Mouse (Mus musculus) forebrain, embryonic 16.5 days (tissue): Measurements from ENCODE around the gene Gm648. TPM values are rescaled to one million over a fixed set of nuclear protein-coding genes. Genes with fewer than 3 reads are reported as not detected.
A peak's percentile ranks its signal among the peaks of the same experiment; 100 is the strongest.
"Not testable (repeated sequence)": the region's sequence is repeated elsewhere in the genome, so short reads cannot be mapped to it uniquely, and the experiment has no call there.

Experiments used
- ATAC-seq: fragments of 200-750 bp; cut with Nextera tagmentation; 2 replicates; pipeline ENCODE4 v1.8.0; 2017; ENCODE audit warnings: mild to moderate bottlenecking, moderate library complexity
- H3K27ac ChIP-seq: fragments of 300-500 bp; sonication (generic); 2 replicates; pipeline ENCODE4 v1.5.1; 2014; ENCODE audit warnings: low read length, control low read depth
- H3K27me3 ChIP-seq: fragments of 300-500 bp; sonication (generic); replicated peaks from 2 replicates; pipeline ENCODE4 v1.6.1; 2014; ENCODE audit warnings: low read length; ENCODE audit not compliant: control insufficient read depth, insufficient read depth
- H3K36me3 ChIP-seq: fragments of 300-500 bp; sonication (generic); 2 replicates; pipeline ENCODE4 v1.6.1; 2014; ENCODE audit not compliant: control insufficient read depth, insufficient read depth
- H3K4me1 ChIP-seq: fragments of 300-500 bp; sonication (generic); replicated peaks from 2 replicates; pipeline ENCODE4 v1.6.1; 2014; ENCODE audit warnings: low read length; ENCODE audit not compliant: control insufficient read depth, insufficient read depth
- H3K4me2 ChIP-seq: fragments of 300-500 bp; sonication (generic); 2 replicates; pipeline ENCODE4 v1.6.1; 2014; ENCODE audit warnings: mild to moderate bottlenecking, low read length, control low read depth
- H3K4me3 ChIP-seq: fragments of 300-500 bp; sonication (generic); replicated peaks from 2 replicates; pipeline ENCODE4 v1.5.1; 2014; ENCODE audit warnings: mild to moderate bottlenecking, low read length, control low read depth
- H3K9ac ChIP-seq: fragments of 300-500 bp; sonication (generic); replicated peaks from 2 replicates; pipeline ENCODE4 v1.6.1; 2014; ENCODE audit warnings: low read depth, low read length, control low read depth
- H3K9me3 ChIP-seq: fragments of 300-500 bp; sonication (generic); 2 replicates; pipeline ENCODE4 v1.6.1; 2016; ENCODE audit warnings: low read length; ENCODE audit not compliant: control insufficient read depth
- WGBS: fragments of 180-500 bp; shearing (Covaris S2); extraction: QIAGEN DNeasy Blood & Tissue Kit; methylation state at CpG from one replicate; pipeline ENCODE4 v1.1.7; 2014; 5-methylcytosine and 5-hydroxymethylcytosine counted together
- polyA plus RNA-seq: library from polyadenylated mRNA; unstranded; fragments of >200 nt; fragmentation: Nextera tagmentation; extraction: Ambion mirVana; gene quantifications from 2 replicates; pipeline ENCODE4 v1.2.1, GENCODE M21; 2015

Gene Gm648
- polyA plus RNA-seq, result 0.24 TPM in 1 of 2 replicates, not detected in the other

DNA sequence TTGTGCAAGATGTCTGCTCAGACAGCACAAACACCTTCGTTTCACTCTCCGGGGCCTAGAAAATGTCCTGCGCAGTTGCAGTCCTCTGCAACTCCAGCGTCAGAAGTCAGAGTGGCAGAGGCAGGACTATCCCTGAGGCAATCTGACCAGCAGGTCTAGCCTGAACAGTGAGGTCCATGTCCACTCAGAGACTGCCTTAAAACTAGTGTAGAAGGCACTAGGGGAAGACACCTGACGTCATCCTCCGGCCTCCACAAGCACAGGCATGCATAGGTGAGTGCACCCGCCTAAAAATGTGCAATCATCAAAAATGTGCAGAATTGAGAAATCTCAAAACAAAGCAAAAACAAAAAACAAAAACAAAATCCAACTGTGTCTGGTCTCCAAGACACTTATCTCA, at the start of gene Gm648:
Gene Gm648, minus strand, starts transcription at position 101 of the 400 bp plus-strand sequence.
- WGBS, result 87% methylated on average over 7 of the region's 7 CpGs
- ATAC-seq, result no peak
- Histone ChIP-seq H3K4me1 (no peaks in the 10 kb centered on the region), H3K27me3 (no peaks in the 10 kb centered on the region), H3K27ac (no peak within 1 kb of the TSS), H3K4me2 (no peak within 1 kb of the TSS), H3K4me3 (no peak within 1 kb of the TSS), H3K9ac (no peak within 1 kb of the TSS), H3K36me3 (no peaks in the 10 kb centered on the region), H3K9me3 (no peaks in the 10 kb centered on the region)

DNA sequence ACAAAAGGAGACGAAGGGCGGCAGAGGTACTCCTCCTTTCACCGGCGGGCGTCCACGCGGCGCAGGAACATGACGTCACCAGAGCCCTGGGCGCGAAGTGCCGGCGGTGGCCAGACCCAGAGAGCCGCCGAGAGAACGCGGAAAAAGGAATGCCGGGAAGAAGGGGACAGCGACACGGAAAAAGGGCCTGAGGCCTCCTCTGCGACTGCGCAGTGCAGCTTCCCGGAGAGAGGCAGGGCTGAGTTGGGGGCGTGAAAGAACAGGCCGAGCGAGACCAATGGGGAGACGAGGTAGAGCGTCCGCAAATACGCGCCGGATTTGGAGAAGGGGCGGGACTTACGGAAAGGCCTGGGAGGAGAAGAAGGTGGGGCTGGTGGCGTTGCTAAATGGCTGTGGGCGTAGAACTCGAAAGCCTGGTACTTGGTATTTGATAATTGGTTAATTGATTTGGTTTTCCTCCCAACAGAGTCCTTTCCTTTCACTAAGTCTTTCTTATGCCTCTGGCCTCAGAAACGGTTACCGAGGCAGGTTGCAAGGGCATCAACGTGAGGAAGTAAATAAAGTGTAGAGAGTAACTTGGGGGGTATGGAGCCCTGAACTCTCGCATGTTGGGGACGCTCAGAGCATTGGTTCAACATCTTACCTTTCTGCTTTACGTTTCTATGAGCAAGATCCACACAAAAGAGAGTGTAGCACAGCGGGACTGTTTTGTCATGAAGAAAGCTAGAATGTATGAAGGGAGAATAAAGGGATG, 48.7 kb upstream of the Gm648 start, which contains the start of gene Mmgt1:
Gene Mmgt1, minus strand, starts transcription at position 183 of the 754 bp plus-strand sequence.
- H3K4me2 ChIP-seq, result peak within 1 kb of the TSS; percentile 55
- WGBS, result 20% methylated on average over 44 of the region's 44 CpGs
- no peaks in the 10 kb centered on the region for H3K9me3 ChIP-seq
- peak within 1 kb of the TSS; percentile 78 for H3K27ac ChIP-seq
- peak; percentile 99 for ATAC-seq
- peak within 1 kb of the TSS; percentile 74 for H3K9ac ChIP-seq
- no peaks in the 10 kb centered on the region; the same call in 1 of the 2 replicates for H3K36me3 ChIP-seq
- no peaks in the 10 kb centered on the region for H3K27me3 ChIP-seq
- peak within 1 kb of the TSS; percentile 73 for H3K4me3 ChIP-seq
- peaks cover 5% of the 10 kb centered on the region for H3K4me1 ChIP-seq

DNA sequence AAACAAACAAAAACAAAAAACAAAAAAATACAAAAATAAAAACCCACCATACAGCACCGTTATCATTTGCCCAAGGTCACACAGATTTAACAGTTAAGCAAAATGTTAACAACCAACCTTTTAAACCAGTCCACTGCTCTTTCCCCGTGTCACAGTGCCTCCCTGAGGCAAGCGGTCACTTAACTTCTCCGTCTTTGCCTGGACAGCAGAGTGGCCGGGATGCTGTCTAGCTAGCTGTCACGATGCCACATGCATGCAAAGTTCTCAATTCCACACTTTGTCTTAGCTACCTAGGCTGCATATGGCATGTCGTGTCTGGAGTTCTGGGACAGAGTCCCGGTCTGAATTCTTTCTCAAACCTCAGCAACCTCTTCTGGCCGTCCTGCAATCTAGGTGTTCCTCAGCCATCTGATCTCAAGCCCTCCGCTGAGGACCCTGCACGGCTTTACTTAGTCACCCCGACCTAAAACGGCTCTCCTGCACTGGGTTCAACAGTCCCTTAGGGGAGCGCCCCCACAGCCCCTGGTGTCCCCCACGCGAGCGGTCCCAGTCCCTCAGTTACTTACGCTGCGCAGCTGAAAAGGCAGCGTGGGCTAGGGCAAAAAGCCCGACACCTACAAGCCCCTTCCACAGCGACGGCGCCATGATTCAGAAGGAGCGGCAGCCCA, 47.9 kb upstream of the Gm648 start:
- Histone ChIP-seq H3K9me3 (no peaks in the 10 kb centered on the region), H3K27me3 (no peaks in the 10 kb centered on the region), H3K36me3 (no peaks in the 10 kb centered on the region; the same call in 1 of the 2 replicates), H3K4me1 (peaks cover 5% of the 10 kb centered on the region), H3K27ac (peak overlapping the region; percentile 78), H3K9ac (peak overlapping the region; percentile 74), H3K4me3 (peak overlapping the region; percentile 73), H3K4me2 (peak overlapping the region; percentile 50)
- whole genome bisulfite sequencing, result 16% methylated on average over 25 of the region's 25 CpGs
- ATAC-seq, result peak; percentile 71

DNA sequence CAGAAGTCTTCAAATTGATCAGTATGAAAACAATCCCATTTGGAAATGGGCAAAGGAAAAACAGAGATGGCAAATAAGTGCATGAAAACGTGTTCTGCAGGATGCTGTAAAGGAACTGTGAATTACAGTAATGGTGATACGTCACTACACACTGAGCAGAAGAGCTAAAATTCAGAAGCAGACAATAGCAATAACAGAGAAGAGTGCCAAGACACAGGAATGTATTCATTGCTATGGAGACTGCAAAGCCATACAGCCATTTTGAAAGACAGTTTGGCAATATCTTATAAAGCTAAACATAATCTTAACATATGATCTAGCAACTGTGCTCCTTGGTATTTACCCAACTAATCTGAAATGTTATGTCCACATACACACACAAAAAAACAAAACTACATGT, 28.8 kb upstream of the Gm648 start:
- no peaks in the 10 kb centered on the region for H3K9me3 ChIP-seq
- no peak overlapping the region for H3K4me2 ChIP-seq
- H3K4me1 ChIP-seq, result no peaks in the 10 kb centered on the region
- H3K27me3 ChIP-seq, result no peaks in the 10 kb centered on the region
- H3K27ac ChIP-seq, result no peak overlapping the region
- 65% methylated on average over 2 of the region's 2 CpGs for WGBS
- no peak overlapping the region for H3K9ac ChIP-seq
- ATAC-seq, result peak; percentile 47; the same call in 1 of the 2 replicates
- H3K36me3 ChIP-seq, result no peaks in the 10 kb centered on the region
- no peak overlapping the region for H3K4me3 ChIP-seq

DNA sequence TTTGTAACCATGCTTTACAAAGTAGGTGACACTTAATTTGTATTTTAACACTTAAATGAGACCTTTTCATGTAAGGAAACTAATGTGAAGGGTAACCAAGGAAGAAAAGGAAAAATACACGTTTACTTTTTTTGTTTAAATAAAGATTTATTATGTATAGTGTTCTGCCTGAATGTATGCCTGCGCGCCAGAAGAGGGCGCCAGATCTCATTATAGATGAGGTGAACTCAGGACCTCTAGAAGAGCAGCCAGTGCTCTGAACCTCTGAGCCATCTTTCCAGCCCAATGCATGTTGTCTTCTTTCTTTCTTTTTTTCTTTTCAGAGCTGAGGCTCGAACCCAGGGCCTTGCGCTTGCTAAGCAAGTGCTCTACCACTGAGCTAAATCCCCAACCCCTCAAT, 23.1 kb upstream of the Gm648 start:
- 25% methylated on average over 6 of the region's 6 CpGs for WGBS
- Histone ChIP-seq H3K4me2 (no peak overlapping the region), H3K27ac (no peak overlapping the region), H3K4me1 (no peaks in the 10 kb centered on the region), H3K9me3 (no peaks in the 10 kb centered on the region), H3K4me3 (no peak overlapping the region), H3K27me3 (no peaks in the 10 kb centered on the region), H3K36me3 (no peaks in the 10 kb centered on the region), H3K9ac (no peak overlapping the region)
- no peak for ATAC-seq

DNA sequence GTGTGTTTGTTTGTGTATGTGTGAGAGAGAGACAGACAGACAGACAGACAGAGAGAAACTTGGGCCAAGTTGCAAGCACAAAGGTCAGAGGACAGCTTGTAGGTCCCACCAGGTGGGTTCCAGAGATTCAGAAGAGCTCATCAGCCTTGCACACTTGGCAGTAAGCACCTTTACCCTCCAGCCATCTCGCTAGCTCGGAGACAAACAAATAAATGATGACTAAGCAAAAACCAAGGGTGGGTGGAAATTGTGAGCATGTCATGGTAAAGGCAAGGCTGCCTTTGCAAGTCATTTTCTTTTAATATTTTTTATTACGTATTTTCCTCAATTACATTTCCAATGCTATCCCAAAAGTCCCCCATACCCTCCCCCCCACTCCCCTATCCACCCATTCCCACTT, 4.2 kb upstream of the Gm648 start:
- H3K4me1 ChIP-seq, result no peaks in the 10 kb centered on the region
- H3K9ac ChIP-seq, result no peak overlapping the region
- no peak overlapping the region for H3K27ac ChIP-seq
- no peak for ATAC-seq
- H3K27me3 ChIP-seq, result no peaks in the 10 kb centered on the region
- no peak overlapping the region for H3K4me3 ChIP-seq
- no peaks in the 10 kb centered on the region for H3K9me3 ChIP-seq
- H3K36me3 ChIP-seq, result no peaks in the 10 kb centered on the region
- WGBS, result 86% methylated on average over 3 of the region's 3 CpGs
- H3K4me2 ChIP-seq, result no peak overlapping the region

DNA sequence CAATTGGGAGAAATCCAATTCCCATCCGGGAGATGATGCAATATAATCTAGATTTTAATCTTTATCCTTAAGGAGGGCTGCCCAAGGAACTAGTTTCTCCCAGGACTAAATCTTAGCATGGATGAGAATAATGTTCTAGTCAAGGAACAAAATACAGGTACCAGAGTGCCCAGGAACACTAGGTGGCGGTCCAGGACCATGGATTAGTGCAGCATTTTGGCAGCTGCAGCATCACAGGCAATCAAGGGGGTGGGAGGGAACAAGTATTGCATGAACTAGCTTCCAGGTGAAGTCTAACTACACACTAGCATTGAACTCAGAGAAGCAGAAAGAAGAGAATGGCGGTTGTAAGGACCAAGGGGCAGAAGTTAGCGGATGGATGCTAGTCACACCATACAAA, 12.2 kb downstream of the Gm648 start:
- Histone ChIP-seq H3K27ac (no peak overlapping the region), H3K9me3 (no peaks in the 10 kb centered on the region), H3K27me3 (no peaks in the 10 kb centered on the region), H3K4me2 (no peak overlapping the region), H3K9ac (no peak overlapping the region), H3K4me1 (no peaks in the 10 kb centered on the region), H3K4me3 (no peak overlapping the region), H3K36me3 (no peaks in the 10 kb centered on the region)
- 0 out of 2 replicates have a peak, but pooled peaks have one; percentile 49 for ATAC-seq
- 51% methylated on average over 4 of the region's 4 CpGs for WGBS

DNA sequence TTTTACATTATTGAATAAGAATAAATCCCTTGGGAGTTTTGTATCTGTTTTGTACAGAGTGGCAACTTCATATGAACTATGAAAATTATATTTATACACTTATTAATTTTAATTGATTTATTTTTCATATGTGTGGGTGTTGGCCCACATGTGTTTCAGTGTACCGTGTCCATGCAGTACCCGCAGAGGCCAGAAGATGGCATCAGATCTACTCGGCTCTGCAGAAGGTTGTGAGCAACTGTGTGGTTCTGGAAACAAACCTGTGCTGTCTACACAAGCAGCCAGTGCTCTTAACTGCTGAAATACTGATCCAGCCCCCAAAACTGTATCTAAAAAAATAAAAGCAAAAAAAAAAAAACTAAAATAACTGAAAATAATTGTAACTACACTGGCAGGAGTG, 18.1 kb downstream of the Gm648 start:
- H3K4me2 ChIP-seq, result no peak overlapping the region
- ATAC-seq, result 0 out of 2 replicates have a peak, but pooled peaks have one; percentile 58
- WGBS, result 8% methylated on average over 3 of the region's 3 CpGs

DNA sequence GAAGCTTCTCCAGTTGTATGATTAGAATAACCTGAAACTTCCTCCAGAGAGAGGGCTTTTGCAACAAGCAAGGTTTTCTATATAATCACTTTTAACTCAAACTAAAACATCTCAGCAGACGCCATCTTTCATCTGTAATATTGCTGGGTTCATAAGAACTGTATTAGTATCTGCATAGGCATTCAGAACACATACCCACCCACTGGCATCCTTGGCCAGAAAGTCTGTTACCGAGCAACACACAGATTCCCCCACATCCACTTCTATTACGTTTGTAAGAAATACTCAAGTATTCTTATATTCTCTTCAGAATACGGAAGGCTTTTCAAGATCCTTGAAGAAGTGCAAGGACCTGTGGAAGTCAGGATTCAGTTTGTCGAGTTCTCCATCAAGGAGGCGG, 25.0 kb downstream of the Gm648 start, which contains the start of gene Gm10477:
Gene Gm10477, plus strand, starts transcription at position 301 of the 400 bp plus-strand sequence.
- not testable (repeated sequence) for H3K9ac ChIP-seq, H3K9me3 ChIP-seq, H3K36me3 ChIP-seq, H3K27me3 ChIP-seq, H3K4me1 ChIP-seq, H3K4me2 ChIP-seq, H3K4me3 ChIP-seq, H3K27ac ChIP-seq, ATAC-seq
- WGBS, result 87% methylated on average over 6 of the region's 6 CpGs

More for the DNA sequence above, 18.1 kb downstream of the Gm648 start:
- Histone ChIP-seq H3K4me1 (no peaks in the 10 kb centered on the region), H3K9me3 (no peaks in the 10 kb centered on the region), H3K27me3 (no peaks in the 10 kb centered on the region), H3K4me3 (no peak overlapping the region), H3K9ac (no peak overlapping the region), H3K27ac (no peak overlapping the region), H3K36me3 (no peaks in the 10 kb centered on the region)
